Mouse (Mus musculus): ENCODE measurements around the gene Cln6.

Gene Cln6

DNA sequence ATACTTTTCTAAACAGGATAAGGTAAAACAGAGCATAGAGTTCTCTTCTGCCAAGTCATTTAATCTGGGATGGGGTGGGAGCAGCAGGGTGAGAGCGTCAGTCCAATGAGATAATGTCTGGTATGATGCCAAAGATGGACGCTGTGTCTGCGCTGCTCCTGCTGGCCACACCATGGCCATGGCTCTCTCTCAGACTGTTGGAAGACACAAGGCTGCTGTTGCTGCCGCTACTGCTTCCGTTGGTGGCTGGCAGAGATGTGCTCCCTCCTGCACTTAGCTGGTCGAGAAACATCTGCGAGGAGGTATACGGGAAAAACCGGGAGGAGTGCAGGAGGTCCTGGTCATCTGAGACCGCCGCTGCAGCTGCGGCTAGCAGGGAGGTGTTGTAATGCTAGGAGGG is 43.3 kb downstream of the Cln6 start:
- no peak for DNase-seq (ENCODE audit: low spot score in 2 of 2)

DNA sequence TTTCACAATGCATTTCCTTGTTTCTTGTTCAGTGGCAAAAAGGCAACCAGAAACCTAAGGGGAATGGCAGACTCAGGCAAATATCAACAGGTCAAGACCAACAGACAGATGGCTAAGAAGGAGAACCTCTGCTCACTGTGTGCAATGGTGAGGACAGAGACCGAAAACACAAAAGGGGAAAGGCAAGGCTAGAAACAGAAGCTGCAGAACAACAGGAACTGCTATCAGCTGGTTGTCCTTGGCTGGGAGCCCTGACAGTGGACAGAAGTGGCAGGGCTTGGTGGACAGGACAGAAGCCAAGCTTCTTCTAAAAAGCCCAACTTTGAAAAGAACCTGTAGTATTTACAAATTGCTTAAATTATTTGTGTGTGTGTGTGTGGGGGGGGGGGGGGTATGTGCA is 55.9 kb downstream of the Cln6 start:
- DNase-seq (ENCODE audit: low spot score in 2 of 2): no peak
